Mouse (Mus musculus): Measurements from ENCODE around the gene Ier5l. TPM values are rescaled to one million over a fixed set of nuclear protein-coding genes. Genes with fewer than 3 reads are reported as not detected.
A peak's percentile ranks its signal among the peaks of the same experiment; 100 is the strongest.

The Ier5l gene
- total RNA-seq (2014; fragmentation: Nextera tagmentation) (not detected in 2 replicates), total RNA-seq (2017) (not detected in 2 replicates), polyA plus RNA-seq (2012) (not detected in 2 replicates)

DNA sequence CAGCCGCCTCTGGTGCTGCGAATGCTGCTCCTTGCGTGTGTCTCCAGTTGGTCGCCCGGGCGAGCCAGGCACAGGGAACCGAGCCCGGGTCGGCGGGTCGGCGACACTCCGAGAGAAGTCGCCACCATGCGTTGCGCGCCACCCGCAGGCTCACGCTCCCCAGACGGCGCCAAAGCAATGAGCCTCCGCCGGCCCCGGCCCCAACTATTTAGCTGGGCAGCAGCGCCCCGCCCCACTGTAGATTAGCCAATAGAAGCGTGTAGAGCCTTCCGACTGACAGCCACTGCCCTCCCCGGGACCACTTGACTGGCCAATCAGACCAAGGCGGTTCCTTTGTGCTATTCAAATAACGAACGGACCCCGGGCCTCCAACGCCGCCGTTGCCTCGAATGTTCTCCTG, at the start of gene Ier5l:
Ier5l (minus strand) TSS at position 181 of the 400 bp plus-strand sequence.
- no peak within 1 kb of the TSS; the same call in 1 of the 2 replicates for H3K4me3 ChIP-seq (ENCODE audit: low read depth, low read length)
- ATAC-seq (ENCODE audit: extremely low read depth, insufficient number of reproducible peaks, low FRiP score, poor library complexity, severe bottlenecking) (no peak), DNase-seq (ENCODE audit: low spot score) (no peak)
- H3K36me3 ChIP-seq (replicated peaks), result no peaks in the 10 kb centered on the region
- peaks cover 17% of the 10 kb centered on the region for H3K9me3 ChIP-seq (replicated peaks)
- TF ChIP-seq TAL1 (conservative IDR thresholded peaks at IDR 0.05; ENCODE audit: low read depth, low read length), result no peak
- no peak for TF ChIP-seq GATA1 (IDR thresholded peaks at IDR 0.05; ENCODE audit: borderline replicate concordance, low read length)
- no peak for TF ChIP-seq GATA2 (IDR thresholded peaks at IDR 0.05; ENCODE audit: borderline replicate concordance, low read depth, low read length)
- TF ChIP-seq POLR2AphosphoS5 (IDR thresholded peaks at IDR 0.05; ENCODE audit: insufficient replicate concordance, low read depth, low read length), result no peak
- TF ChIP-seq CTCF (IDR thresholded peaks at IDR 0.05; ENCODE audit: low read depth, low read length), result no peak
- H3K4me1 ChIP-seq (ENCODE audit: insufficient read depth, low read depth, low read length), result peaks cover 23% of the 10 kb centered on the region
- peaks cover 65% of the 10 kb centered on the region for H3K27me3 ChIP-seq (ENCODE audit: insufficient read depth, low read length)

DNA sequence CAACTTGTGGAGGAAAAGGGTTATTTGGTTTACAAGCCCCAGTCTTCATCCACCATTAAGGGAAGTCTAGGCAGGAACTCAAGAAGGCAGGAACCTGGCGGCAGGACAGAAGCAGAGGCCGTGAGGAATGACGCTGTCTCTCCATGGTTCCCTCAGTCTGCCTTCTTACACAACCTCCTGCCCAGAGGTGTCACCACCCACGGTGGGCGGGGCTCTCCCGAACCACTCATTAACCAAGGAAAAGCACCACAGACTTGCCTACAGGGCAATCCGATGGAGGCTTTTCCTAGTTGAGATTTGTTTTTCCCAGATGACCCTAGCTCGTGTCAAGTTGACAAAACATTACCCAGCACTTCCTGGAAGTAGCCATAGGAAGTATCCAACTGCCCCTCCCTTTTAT, 49.7 kb upstream of the Ier5l start:
- H3K36me3 ChIP-seq (replicated peaks), result no peaks in the 10 kb centered on the region
- no peak for TF ChIP-seq CTCF (IDR thresholded peaks at IDR 0.05; ENCODE audit: low read depth, low read length)
- TF ChIP-seq GATA2 (IDR thresholded peaks at IDR 0.05; ENCODE audit: borderline replicate concordance, low read depth, low read length), result no peak
- TF ChIP-seq GATA1 (IDR thresholded peaks at IDR 0.05; ENCODE audit: borderline replicate concordance, low read length), result no peak
- no peak for TF ChIP-seq POLR2AphosphoS5 (IDR thresholded peaks at IDR 0.05; ENCODE audit: insufficient replicate concordance, low read depth, low read length)
- no peak for TF ChIP-seq TAL1 (conservative IDR thresholded peaks at IDR 0.05; ENCODE audit: low read depth, low read length)
- DNase-seq (ENCODE audit: low spot score) (no peak), ATAC-seq (ENCODE audit: extremely low read depth, insufficient number of reproducible peaks, low FRiP score, poor library complexity, severe bottlenecking) (no peak)
- no peaks in the 10 kb centered on the region for H3K4me1 ChIP-seq (ENCODE audit: insufficient read depth, low read depth, low read length)
- H3K9me3 ChIP-seq (replicated peaks), result no peaks in the 10 kb centered on the region
- no peak overlapping the region for H3K4me3 ChIP-seq (ENCODE audit: low read depth, low read length)
- peaks cover 27% of the 10 kb centered on the region for H3K27me3 ChIP-seq (ENCODE audit: insufficient read depth, low read length)

DNA sequence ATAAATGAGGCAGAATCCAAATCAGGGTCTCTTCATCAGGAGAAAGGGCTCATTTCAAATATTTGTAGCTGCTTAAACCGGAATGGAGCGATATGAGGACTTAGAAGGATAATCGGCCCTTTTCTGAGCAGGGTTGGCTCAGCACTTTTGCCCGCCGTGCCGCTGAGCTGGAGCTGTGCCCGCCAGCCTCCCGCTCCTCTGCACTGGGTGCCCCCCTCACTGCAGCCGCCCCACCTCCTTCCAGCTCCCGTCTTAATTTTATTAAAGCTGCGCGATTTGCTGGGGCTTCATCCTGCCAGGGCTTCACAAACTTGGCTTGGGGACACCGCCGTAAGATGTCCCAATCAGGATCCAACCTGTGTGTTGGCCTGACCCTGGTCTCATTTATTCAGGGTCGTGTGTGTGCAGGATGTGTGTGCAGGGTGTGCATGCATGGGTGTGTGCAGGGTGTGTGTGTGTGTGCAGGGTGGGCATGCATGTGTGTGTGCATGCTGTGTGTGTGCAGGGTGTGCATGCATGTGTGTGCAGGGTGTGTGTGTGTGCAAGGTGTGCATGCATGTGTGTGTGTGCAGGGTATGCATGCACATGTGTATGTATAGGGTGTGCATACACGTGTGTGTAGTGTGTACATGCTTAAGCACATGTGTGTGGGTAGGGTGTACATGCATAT, 36.8 kb upstream of the Ier5l start:
- DNase-seq (ENCODE audit: low spot score), result no peak
- Histone ChIP-seq H3K4me1 (ENCODE audit: insufficient read depth, low read depth, low read length) (no peaks in the 10 kb centered on the region), H3K4me3 (ENCODE audit: low read depth, low read length) (peak overlapping the region; percentile 45; the same call in 1 of the 2 replicates), H3K27me3 (ENCODE audit: insufficient read depth, low read length) (peaks cover 12% of the 10 kb centered on the region; the same call in 1 of the 2 replicates), H3K36me3 (replicated peaks) (no peaks in the 10 kb centered on the region), H3K9me3 (replicated peaks) (peaks cover 4% of the 10 kb centered on the region; the same call in 1 of the 2 replicates)
- no peak for ATAC-seq (ENCODE audit: extremely low read depth, insufficient number of reproducible peaks, low FRiP score, poor library complexity, severe bottlenecking)
- TF ChIP-seq POLR2AphosphoS5 (IDR thresholded peaks at IDR 0.05; ENCODE audit: insufficient replicate concordance, low read depth, low read length) (peak; percentile 71; the same call in 1 of the 2 replicates), GATA2 (IDR thresholded peaks at IDR 0.05; ENCODE audit: borderline replicate concordance, low read depth, low read length) (no peak), GATA1 (IDR thresholded peaks at IDR 0.05; ENCODE audit: borderline replicate concordance, low read length) (no peak), CTCF (IDR thresholded peaks at IDR 0.05; ENCODE audit: low read depth, low read length) (no peak)

DNA sequence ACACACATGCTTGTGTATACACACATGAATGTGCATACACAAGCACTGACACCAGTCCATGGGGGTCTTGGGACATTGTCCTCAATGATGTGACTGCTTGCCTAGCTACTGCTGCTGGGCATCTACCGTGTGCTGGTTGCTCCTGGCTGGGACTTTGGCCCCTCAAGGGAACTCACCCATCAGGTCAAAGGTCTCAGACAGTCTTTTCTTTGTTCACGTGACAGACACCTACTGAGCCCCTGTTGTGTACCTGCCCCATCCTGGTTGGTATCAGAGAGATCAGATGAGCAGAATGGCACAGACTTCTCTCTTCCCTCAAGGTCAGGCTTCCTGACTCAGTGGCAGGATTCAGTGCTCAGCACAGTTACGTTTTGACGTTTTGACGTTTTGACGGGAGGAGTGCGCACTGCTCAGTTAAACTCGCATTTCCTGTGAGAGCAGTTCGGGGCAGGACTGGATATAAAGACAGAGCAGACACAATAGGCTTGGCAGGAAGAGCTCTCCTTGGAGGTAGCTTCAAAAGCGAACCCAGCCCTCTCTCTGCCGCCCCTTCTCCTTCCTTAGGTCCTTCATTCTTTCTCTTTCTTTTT, 33.2 kb upstream of the Ier5l start:
- Histone ChIP-seq H3K36me3 (replicated peaks) (no peaks in the 10 kb centered on the region), H3K9me3 (replicated peaks) (peaks cover 4% of the 10 kb centered on the region; the same call in 1 of the 2 replicates), H3K27me3 (ENCODE audit: insufficient read depth, low read length) (peaks cover 9% of the 10 kb centered on the region; the same call in 1 of the 2 replicates), H3K4me3 (ENCODE audit: low read depth, low read length) (no peak overlapping the region), H3K4me1 (ENCODE audit: insufficient read depth, low read depth, low read length) (no peaks in the 10 kb centered on the region)
- no peak for TF ChIP-seq CTCF (IDR thresholded peaks at IDR 0.05; ENCODE audit: low read depth, low read length)
- no peak for TF ChIP-seq GATA1 (IDR thresholded peaks at IDR 0.05; ENCODE audit: borderline replicate concordance, low read length)
- no peak for TF ChIP-seq POLR2AphosphoS5 (IDR thresholded peaks at IDR 0.05; ENCODE audit: insufficient replicate concordance, low read depth, low read length)
- TF ChIP-seq TAL1 (conservative IDR thresholded peaks at IDR 0.05; ENCODE audit: low read depth, low read length), result no peak
- TF ChIP-seq GATA2 (IDR thresholded peaks at IDR 0.05; ENCODE audit: borderline replicate concordance, low read depth, low read length), result no peak
- ATAC-seq (ENCODE audit: extremely low read depth, insufficient number of reproducible peaks, low FRiP score, poor library complexity, severe bottlenecking), result no peak
- DNase-seq (ENCODE audit: low spot score), result no peak

DNA sequence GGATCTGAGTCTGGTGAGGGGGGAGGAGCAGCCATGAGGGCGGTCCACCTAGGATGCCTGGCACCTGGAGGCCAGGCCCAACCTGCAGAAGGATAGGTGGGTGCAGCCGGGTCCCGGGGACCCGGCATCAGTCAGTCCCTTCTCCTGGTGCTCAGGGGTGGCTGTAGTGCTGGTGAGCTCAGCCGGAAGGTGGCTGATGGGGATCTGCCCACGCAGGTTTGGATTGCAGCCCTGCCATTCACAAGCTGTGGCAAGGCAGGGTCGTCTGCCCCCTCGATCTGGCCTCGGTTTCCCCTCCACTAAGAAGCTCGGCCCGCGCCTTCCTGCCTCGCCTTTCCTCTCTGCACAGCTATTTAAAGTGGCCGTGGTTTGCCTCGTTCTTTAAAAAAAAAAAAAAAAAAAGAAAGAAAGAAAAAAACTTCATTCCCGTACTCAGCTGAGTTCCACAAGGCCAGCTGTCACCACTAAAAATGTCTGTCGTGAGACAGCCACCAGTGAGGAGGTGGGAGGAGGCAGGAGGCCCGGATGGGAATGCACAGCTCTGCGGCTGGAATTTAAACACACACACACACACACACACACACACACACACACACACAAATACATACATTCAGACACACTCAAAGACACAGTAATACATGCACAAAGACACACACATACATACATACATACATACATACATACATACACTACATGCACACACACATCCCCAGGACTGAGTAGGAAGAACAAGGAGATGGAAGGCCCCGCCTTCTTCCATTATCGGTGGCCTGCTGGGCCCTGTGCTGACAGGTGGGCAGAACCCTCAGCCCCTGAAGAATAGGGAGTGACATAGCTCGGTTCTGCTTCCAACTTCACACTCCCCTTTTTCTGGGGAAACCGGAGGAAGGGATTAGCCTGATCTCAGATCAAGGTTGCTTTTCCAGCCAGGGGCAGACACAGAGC, 29.9 kb upstream of the Ier5l start:
- no peaks in the 10 kb centered on the region for H3K4me1 ChIP-seq (ENCODE audit: insufficient read depth, low read depth, low read length)
- TF ChIP-seq GATA1 (IDR thresholded peaks at IDR 0.05; ENCODE audit: borderline replicate concordance, low read length), result no peak
- TF ChIP-seq CTCF (IDR thresholded peaks at IDR 0.05; ENCODE audit: low read depth, low read length), result no peak
- TF ChIP-seq TAL1 (conservative IDR thresholded peaks at IDR 0.05; ENCODE audit: low read depth, low read length), result no peak
- TF ChIP-seq GATA2 (IDR thresholded peaks at IDR 0.05; ENCODE audit: borderline replicate concordance, low read depth, low read length), result no peak
- no peak for TF ChIP-seq POLR2AphosphoS5 (IDR thresholded peaks at IDR 0.05; ENCODE audit: insufficient replicate concordance, low read depth, low read length)

More for the DNA sequence above, 29.9 kb upstream of the Ier5l start:
- Histone ChIP-seq H3K9me3 (replicated peaks) (peaks cover 4% of the 10 kb centered on the region; the same call in 1 of the 2 replicates), H3K27me3 (ENCODE audit: insufficient read depth, low read length) (peaks cover 11% of the 10 kb centered on the region), H3K36me3 (replicated peaks) (no peaks in the 10 kb centered on the region), H3K4me3 (ENCODE audit: low read depth, low read length) (no peak overlapping the region)
- ATAC-seq (ENCODE audit: extremely low read depth, insufficient number of reproducible peaks, low FRiP score, poor library complexity, severe bottlenecking), result no peak
- DNase-seq (ENCODE audit: low spot score), result no peak
